Mouse (Mus musculus): Measurements from ENCODE around the gene Cfap45. TPM values are rescaled to one million over a fixed set of nuclear protein-coding genes. Genes with fewer than 3 reads are reported as not detected.

Gene Cfap45
- polyA plus RNA-seq, 1 experiment from 2014 or later, result 0.40 TPM

- no peak; the same call in 1 of the 2 replicates for ATAC-seq (ENCODE audit: low read depth)
- 19% methylated on average over 12 of the region's 12 CpGs for WGBS (ENCODE audit: insufficient replicate concordance)
- H3K9ac ChIP-seq (ENCODE audit: low read depth, low read length), result no peak overlapping the region
- peaks cover 15% of the 10 kb centered on the region for H3K27me3 ChIP-seq (ENCODE audit: control insufficient read depth, insufficient read depth, low read depth, low read length)
- H3K9me3 ChIP-seq (replicated peaks; ENCODE audit: control insufficient read depth, low read length), result no peaks in the 10 kb centered on the region
- H3K4me1 ChIP-seq (ENCODE audit: control insufficient read depth, low read depth, low read length), result peaks cover 2% of the 10 kb centered on the region
- peak overlapping the region; percentile 60 for H3K4me2 ChIP-seq (ENCODE audit: low read depth, low read length)
- peak overlapping the region; percentile 47 for H3K4me3 ChIP-seq (ENCODE audit: low read depth, low read length)
- no peak overlapping the region for H3K27ac ChIP-seq (ENCODE audit: low read length)
- H3K36me3 ChIP-seq (ENCODE audit: control insufficient read depth, insufficient read depth), result no peaks in the 10 kb centered on the region
These were observed 37.9 kb upstream of the Cfap45 start for GRCm38 (mm10) chr1:172482518-172483360.

GRCm38 (mm10) chr1:172483361-172483660 lies 37.3 kb upstream of the Cfap45 start:
- Histone ChIP-seq H3K36me3 (ENCODE audit: control insufficient read depth, insufficient read depth) (no peaks in the 10 kb centered on the region), H3K9ac (ENCODE audit: low read depth, low read length) (no peak overlapping the region), H3K4me2 (ENCODE audit: low read depth, low read length) (no peak overlapping the region), H3K9me3 (replicated peaks; ENCODE audit: control insufficient read depth, low read length) (no peaks in the 10 kb centered on the region), H3K4me1 (ENCODE audit: control insufficient read depth, low read depth, low read length) (peaks cover 2% of the 10 kb centered on the region), H3K27me3 (ENCODE audit: control insufficient read depth, insufficient read depth, low read depth, low read length) (peaks cover 15% of the 10 kb centered on the region), H3K27ac (ENCODE audit: low read length) (no peak overlapping the region), H3K4me3 (ENCODE audit: low read depth, low read length) (no peak overlapping the region)
- ATAC-seq (ENCODE audit: low read depth), result no peak
- 34% methylated on average over 4 of the region's 4 CpGs for WGBS (ENCODE audit: insufficient replicate concordance)

- no peaks in the 10 kb centered on the region for H3K36me3 ChIP-seq (ENCODE audit: control insufficient read depth, insufficient read depth)
- H3K4me2 ChIP-seq (ENCODE audit: low read depth, low read length), result no peak overlapping the region
- no peak overlapping the region for H3K9ac ChIP-seq (ENCODE audit: low read depth, low read length)
- H3K9me3 ChIP-seq (replicated peaks; ENCODE audit: control insufficient read depth, low read length), result no peaks in the 10 kb centered on the region
- H3K27me3 ChIP-seq (ENCODE audit: control insufficient read depth, insufficient read depth, low read depth, low read length), result peaks cover 15% of the 10 kb centered on the region
- H3K4me1 ChIP-seq (ENCODE audit: control insufficient read depth, low read depth, low read length), result peaks cover 2% of the 10 kb centered on the region
- 75% methylated on average over 11 of the region's 11 CpGs for WGBS (ENCODE audit: insufficient replicate concordance)
- no peak for ATAC-seq (ENCODE audit: low read depth)
- no peak overlapping the region for H3K27ac ChIP-seq (ENCODE audit: low read length)
- H3K4me3 ChIP-seq (ENCODE audit: low read depth, low read length), result no peak overlapping the region
These were observed 36.4 kb upstream of the Cfap45 start for GRCm38 (mm10) chr1:172484236-172484635.

GRCm38 (mm10) chr1:172484671-172485070 lies 35.9 kb upstream of the Cfap45 start:
- Histone ChIP-seq H3K9me3 (replicated peaks; ENCODE audit: control insufficient read depth, low read length) (no peaks in the 10 kb centered on the region), H3K27ac (ENCODE audit: low read length) (no peak overlapping the region), H3K27me3 (ENCODE audit: control insufficient read depth, insufficient read depth, low read depth, low read length) (peaks cover 15% of the 10 kb centered on the region), H3K4me3 (ENCODE audit: low read depth, low read length) (no peak overlapping the region), H3K9ac (ENCODE audit: low read depth, low read length) (no peak overlapping the region), H3K36me3 (ENCODE audit: control insufficient read depth, insufficient read depth) (no peaks in the 10 kb centered on the region), H3K4me2 (ENCODE audit: low read depth, low read length) (no peak overlapping the region), H3K4me1 (ENCODE audit: control insufficient read depth, low read depth, low read length) (peaks cover 2% of the 10 kb centered on the region)
- WGBS (ENCODE audit: insufficient replicate concordance), result 68% methylated on average over 13 of the region's 13 CpGs
- no peak for ATAC-seq (ENCODE audit: low read depth)

GRCm38 (mm10) chr1:172485821-172486220 lies 34.8 kb upstream of the Cfap45 start:
- 57% methylated on average over 6 of the region's 6 CpGs for WGBS (ENCODE audit: insufficient replicate concordance)
- Histone ChIP-seq H3K27me3 (ENCODE audit: control insufficient read depth, insufficient read depth, low read depth, low read length) (peaks cover 15% of the 10 kb centered on the region), H3K27ac (ENCODE audit: low read length) (no peak overlapping the region), H3K9me3 (replicated peaks; ENCODE audit: control insufficient read depth, low read length) (no peaks in the 10 kb centered on the region), H3K4me2 (ENCODE audit: low read depth, low read length) (no peak overlapping the region), H3K4me1 (ENCODE audit: control insufficient read depth, low read depth, low read length) (peaks cover 5% of the 10 kb centered on the region), H3K9ac (ENCODE audit: low read depth, low read length) (no peak overlapping the region), H3K4me3 (ENCODE audit: low read depth, low read length) (no peak overlapping the region), H3K36me3 (ENCODE audit: control insufficient read depth, insufficient read depth) (no peaks in the 10 kb centered on the region)
- ATAC-seq (ENCODE audit: low read depth), result no peak

GRCm38 (mm10) chr1:172486236-172486635 lies 34.4 kb upstream of the Cfap45 start:
- H3K4me1 ChIP-seq (ENCODE audit: control insufficient read depth, low read depth, low read length), result peaks cover 5% of the 10 kb centered on the region; the same call in 1 of the 2 replicates
- no peak for ATAC-seq (ENCODE audit: low read depth)
- no peak overlapping the region for H3K9ac ChIP-seq (ENCODE audit: low read depth, low read length)
- H3K36me3 ChIP-seq (ENCODE audit: control insufficient read depth, insufficient read depth), result no peaks in the 10 kb centered on the region
- no peak overlapping the region for H3K4me2 ChIP-seq (ENCODE audit: low read depth, low read length)
- 48% methylated on average over 4 of the region's 4 CpGs for WGBS (ENCODE audit: insufficient replicate concordance)
- H3K4me3 ChIP-seq (ENCODE audit: low read depth, low read length), result no peak overlapping the region
- peaks cover 13% of the 10 kb centered on the region for H3K27me3 ChIP-seq (ENCODE audit: control insufficient read depth, insufficient read depth, low read depth, low read length)
- H3K9me3 ChIP-seq (replicated peaks; ENCODE audit: control insufficient read depth, low read length), result no peaks in the 10 kb centered on the region
- no peak overlapping the region for H3K27ac ChIP-seq (ENCODE audit: low read length)

GRCm38 (mm10) chr1:172486651-172487050 lies 34.0 kb upstream of the Cfap45 start:
- Histone ChIP-seq H3K4me3 (ENCODE audit: low read depth, low read length) (no peak overlapping the region), H3K4me2 (ENCODE audit: low read depth, low read length) (no peak overlapping the region), H3K9ac (ENCODE audit: low read depth, low read length) (no peak overlapping the region), H3K4me1 (ENCODE audit: control insufficient read depth, low read depth, low read length) (peaks cover 5% of the 10 kb centered on the region; the same call in 1 of the 2 replicates), H3K36me3 (ENCODE audit: control insufficient read depth, insufficient read depth) (no peaks in the 10 kb centered on the region), H3K27me3 (ENCODE audit: control insufficient read depth, insufficient read depth, low read depth, low read length) (peaks cover 10% of the 10 kb centered on the region), H3K27ac (ENCODE audit: low read length) (no peak overlapping the region), H3K9me3 (replicated peaks; ENCODE audit: control insufficient read depth, low read length) (no peaks in the 10 kb centered on the region)
- ATAC-seq (ENCODE audit: low read depth), result no peak
- 56% methylated on average over 5 of the region's 5 CpGs for WGBS (ENCODE audit: insufficient replicate concordance)

GRCm38 (mm10) chr1:172487859-172488258 lies 32.7 kb upstream of the Cfap45 start:
- Histone ChIP-seq H3K36me3 (ENCODE audit: control insufficient read depth, insufficient read depth) (no peaks in the 10 kb centered on the region), H3K9ac (ENCODE audit: low read depth, low read length) (no peak overlapping the region), H3K4me3 (ENCODE audit: low read depth, low read length) (no peak overlapping the region), H3K4me1 (ENCODE audit: control insufficient read depth, low read depth, low read length) (peaks cover 3% of the 10 kb centered on the region; the same call in 1 of the 2 replicates), H3K27me3 (ENCODE audit: control insufficient read depth, insufficient read depth, low read depth, low read length) (no peaks in the 10 kb centered on the region), H3K27ac (ENCODE audit: low read length) (no peak overlapping the region), H3K9me3 (replicated peaks; ENCODE audit: control insufficient read depth, low read length) (no peaks in the 10 kb centered on the region), H3K4me2 (ENCODE audit: low read depth, low read length) (no peak overlapping the region)
- WGBS (ENCODE audit: insufficient replicate concordance), result 56% methylated on average over 4 of the region's 4 CpGs
- ATAC-seq (ENCODE audit: low read depth), result no peak

GRCm38 (mm10) chr1:172488831-172489230 lies 31.8 kb upstream of the Cfap45 start:
- no peaks in the 10 kb centered on the region for H3K36me3 ChIP-seq (ENCODE audit: control insufficient read depth, insufficient read depth)
- H3K9ac ChIP-seq (ENCODE audit: low read depth, low read length), result no peak overlapping the region
- WGBS (ENCODE audit: insufficient replicate concordance), result 58% methylated on average over 7 of the region's 7 CpGs
- H3K4me2 ChIP-seq (ENCODE audit: low read depth, low read length), result no peak overlapping the region
- H3K27ac ChIP-seq (ENCODE audit: low read length), result no peak overlapping the region
- no peaks in the 10 kb centered on the region for H3K9me3 ChIP-seq (replicated peaks; ENCODE audit: control insufficient read depth, low read length)
- H3K4me3 ChIP-seq (ENCODE audit: low read depth, low read length), result no peak overlapping the region
- ATAC-seq (ENCODE audit: low read depth), result no peak
- H3K4me1 ChIP-seq (ENCODE audit: control insufficient read depth, low read depth, low read length), result peaks cover 3% of the 10 kb centered on the region; the same call in 1 of the 2 replicates
- H3K27me3 ChIP-seq (ENCODE audit: control insufficient read depth, insufficient read depth, low read depth, low read length), result no peaks in the 10 kb centered on the region
